Mouse (Mus musculus) stomach, embryonic 14.5 days (tissue): ENCODE results near the gene Hint2. TPM values are rescaled to one million over a fixed set of nuclear protein-coding genes. Genes with fewer than 3 reads are reported as not detected.

ENCODE experiments used
- ATAC-seq: fragments of 200-750 bp; cut with Nextera tagmentation; 2 replicates; pipeline ENCODE4 v1.8.0; 2017; ENCODE audit warnings: low read depth, moderate TSS enrichment; ENCODE audit not compliant: insufficient number of reproducible peaks, insufficient read depth, low FRiP score
- H3K27ac ChIP-seq: fragments of 300-500 bp; sonication (generic); 2 replicates; pipeline ENCODE4 v1.5.1; 2014; ENCODE audit warnings: mild to moderate bottlenecking, low read length, moderate library complexity, mixed read lengths
- H3K27me3 ChIP-seq: fragments of 300-500 bp; sonication (generic); 2 replicates; pipeline ENCODE4 v1.6.1; 2014; ENCODE audit warnings: low read length, control low read depth, mixed read lengths; ENCODE audit not compliant: control insufficient read depth, insufficient read depth
- H3K36me3 ChIP-seq: fragments of 300-500 bp; sonication (generic); 2 replicates; pipeline ENCODE4 v1.6.1; 2014; ENCODE audit warnings: mild to moderate bottlenecking, control low read depth, low read length, moderate library complexity, mixed read lengths; ENCODE audit not compliant: control insufficient read depth, insufficient read depth
- H3K4me1 ChIP-seq: fragments of 300-500 bp; sonication (generic); 2 replicates; pipeline ENCODE4 v1.6.1; 2014; ENCODE audit warnings: low read length, control low read depth, mixed read lengths; ENCODE audit not compliant: control insufficient read depth, insufficient read depth
- H3K4me2 ChIP-seq: fragments of 300-500 bp; sonication (generic); replicated peaks from 2 replicates; pipeline ENCODE4 v1.6.1; 2014; ENCODE audit warnings: low read depth, low read length, control low read depth
- H3K4me3 ChIP-seq: fragments of 300-500 bp; sonication (generic); 2 replicates; pipeline ENCODE4 v1.5.1; 2014; ENCODE audit warnings: low read depth, low read length, control low read depth
- H3K9ac ChIP-seq: fragments of 300-500 bp; sonication (generic); replicated peaks from 2 replicates; pipeline ENCODE4 v1.6.1; 2014; ENCODE audit warnings: low read depth, mild to moderate bottlenecking, control low read depth, low read length, moderate library complexity, mixed read lengths
- H3K9me3 ChIP-seq: fragments of 300-500 bp; sonication (generic); 2 replicates; pipeline ENCODE4 v1.6.1; 2016; ENCODE audit warnings: low read depth, low read length, control low read depth; ENCODE audit not compliant: control insufficient read depth
- WGBS: fragments of 180-500 bp; shearing (Covaris S2); extraction: QIAGEN DNeasy Blood & Tissue Kit; methylation state at CpG from one replicate; pipeline ENCODE4 v1.1.7; 2014; 5-methylcytosine and 5-hydroxymethylcytosine counted together
- microRNA-seq: library from miRNA; unstranded; fragments of <30 nt; microRNA quantifications from one replicate; pipeline ENCODE4, GENCODE M21; 2016
- polyA plus RNA-seq: library from polyadenylated mRNA; unstranded; fragments of >200 nt; fragmentation: Nextera tagmentation; extraction: Ambion mirVana; gene quantifications from 2 replicates; pipeline ENCODE4 v1.2.1, GENCODE M21; 2014

Gene Hint2
- polyA plus RNA-seq, 1 experiment from 2014 or later: 112 TPM

DNA sequence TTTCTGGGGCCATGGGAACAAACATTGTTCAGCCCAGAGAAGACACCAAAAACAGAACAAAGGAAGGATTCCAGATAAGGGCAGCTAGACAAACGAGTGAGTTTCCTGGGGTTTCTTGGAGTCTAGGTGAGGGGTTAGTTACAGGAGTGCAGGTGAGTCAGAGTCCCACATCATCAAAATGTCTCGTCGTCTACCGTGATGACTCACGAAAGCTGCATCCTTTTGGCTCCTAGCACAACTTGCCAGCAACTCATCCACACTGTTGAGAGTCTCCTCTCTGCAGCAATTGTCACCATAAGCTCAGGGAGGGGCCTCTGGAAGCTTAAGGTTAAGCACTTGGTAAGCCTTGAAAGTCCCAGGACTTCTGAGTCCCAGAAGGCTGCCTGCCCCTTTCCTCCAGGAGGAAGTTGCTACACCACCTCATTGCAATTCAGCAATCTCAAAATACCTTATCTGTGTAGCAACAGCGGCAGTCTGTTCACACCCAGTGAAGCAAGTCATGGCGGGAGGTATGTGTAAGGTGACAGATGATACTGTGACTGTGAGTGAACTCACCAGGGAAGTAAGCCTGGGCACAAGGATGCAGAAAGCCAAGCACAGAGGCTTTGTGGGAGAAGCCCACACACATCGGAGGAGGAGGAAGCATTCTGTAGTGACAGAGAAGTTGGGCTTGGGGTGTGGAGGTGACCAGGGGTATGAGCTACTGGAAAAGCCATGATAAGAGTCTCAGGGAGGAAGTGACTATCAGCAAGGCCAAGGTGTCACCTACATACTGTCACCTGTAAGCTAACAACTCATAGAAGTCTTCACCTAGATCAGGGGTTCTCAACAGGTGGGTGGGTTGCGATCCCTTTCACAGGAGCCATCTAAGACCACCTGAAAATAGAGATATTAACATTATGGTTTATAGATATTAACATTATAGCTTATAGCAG is 51.2 kb downstream of the Hint2 start:
- WGBS: 69% methylated on average over 9 of the region's 9 CpGs
- Histone ChIP-seq H3K4me1 (no peaks in the 10 kb centered on the region), H3K9me3 (no peaks in the 10 kb centered on the region), H3K27ac (no peak overlapping the region), H3K36me3 (no peaks in the 10 kb centered on the region), H3K4me3 (no peak overlapping the region), H3K27me3 (no peaks in the 10 kb centered on the region), H3K9ac (no peak overlapping the region), H3K4me2 (no peak overlapping the region)
- ATAC-seq: no peak

Small RNA genes within 50 kb of the gene (microRNA-seq; reads per million reads assigned to microRNA genes)
- gene Gm25262: not detected

Other genes starting within 250 kb of the Hint2 start
- gene Fam166b, start 227.3 kb downstream of the Hint2 start, polyA plus RNA-seq: 0.22 and 0.25 TPM in 2 replicates
- gene Tesk1, start 214.5 kb downstream of the Hint2 start, polyA plus RNA-seq: 5.4 and 7.1 TPM in 2 replicates
- 5.5 and 5.6 TPM in 2 replicates for gene Cd72, start 201.8 kb downstream of the Hint2 start, polyA plus RNA-seq
- not detected in 2 replicates for gene Sit1, start 172.7 kb downstream of the Hint2 start, polyA plus RNA-seq
- gene Ccdc107, start 163.6 kb downstream of the Hint2 start, polyA plus RNA-seq: 130 and 132 TPM in 2 replicates
- 43.5 and 46.8 TPM in 2 replicates for gene Arhgef39, start 156.8 kb downstream of the Hint2 start, polyA plus RNA-seq
- gene Car9, start 149.5 kb downstream of the Hint2 start, polyA plus RNA-seq: 2.8 and 5.8 TPM in 2 replicates
- 790 and 843 TPM in 2 replicates for gene Tpm2, start 132.7 kb downstream of the Hint2 start, polyA plus RNA-seq
- 56.2 and 69.8 TPM in 2 replicates for gene Creb3, start 94.1 kb downstream of the Hint2 start, polyA plus RNA-seq
- 83.7 and 98.5 TPM in 2 replicates for gene Tln1, start 93.8 kb downstream of the Hint2 start, polyA plus RNA-seq
- 41.0 and 44.5 TPM in 2 replicates for gene Rgp1, start 77.8 kb downstream of the Hint2 start, polyA plus RNA-seq
- 13.8 and 14.4 TPM in 2 replicates for gene Gba2, start 77.6 kb downstream of the Hint2 start, polyA plus RNA-seq
- gene Msmp, start 72.0 kb downstream of the Hint2 start, polyA plus RNA-seq: 0.91 and 1.0 TPM in 2 replicates
- 13.3 and 17.3 TPM in 2 replicates for gene Npr2, start 24.5 kb downstream of the Hint2 start, polyA plus RNA-seq
- gene Spag8, start 2.9 kb downstream of the Hint2 start, polyA plus RNA-seq: 0.70 and 1.7 TPM in 2 replicates
- 4.5 and 5.6 TPM in 2 replicates for gene Tmem8b, start 12.5 kb upstream of the Hint2 start, polyA plus RNA-seq
- gene Fam221b, start 12.7 kb upstream of the Hint2 start, polyA plus RNA-seq: 3.7 and 4.2 TPM in 2 replicates
- gene Olfr70, start 44.3 kb upstream of the Hint2 start, polyA plus RNA-seq: not detected in 2 replicates
- 0.09 TPM in 1 of 2 replicates, not detected in the other for gene Olfr71, start 53.8 kb upstream of the Hint2 start, polyA plus RNA-seq
- gene Hrct1, start 70.7 kb upstream of the Hint2 start, polyA plus RNA-seq: 0.46 and 0.78 TPM in 2 replicates
- 0.10 TPM in 1 of 2 replicates, not detected in the other for gene Spaar, start 73.6 kb upstream of the Hint2 start, polyA plus RNA-seq
- gene Olfr159, start 114.5 kb upstream of the Hint2 start, polyA plus RNA-seq: not detected in 2 replicates
- not detected in 2 replicates for gene Olfr156, start 167.4 kb upstream of the Hint2 start, polyA plus RNA-seq
- not detected in 2 replicates for gene Olfr157, start 183.7 kb upstream of the Hint2 start, polyA plus RNA-seq
- gene Olfr155, start 195.1 kb upstream of the Hint2 start, polyA plus RNA-seq: not detected in 2 replicates
- 36.0 and 38.8 TPM in 2 replicates for gene Reck, start 219.1 kb upstream of the Hint2 start, polyA plus RNA-seq